Mouse (Mus musculus) urinary bladder, postnatal 36 days (tissue): ENCODE measurements around the gene Gm47841.

Experiments used
- DNase-seq, 2 experiments: peaks; one replicate each; pipeline ENCODE4 v3.0.0; 2022; ENCODE audit warnings: low spot score in 2 of 2, mixed read lengths in 1 of 2

The Gm47841 gene

GRCm38 (mm10) chr15:101042613-101043012, 4.6 kb downstream of the Gm47841 start:
- peak; percentile 52 to 73 for DNase-seq

- no peak for DNase-seq
Observed at GRCm38 (mm10) chr15:101041966-101042365, 5.2 kb downstream of the Gm47841 start.

GRCm38 (mm10) chr15:101039651-101040050, 7.5 kb downstream of the Gm47841 start:
- no peak for DNase-seq

GRCm38 (mm10) chr15:101028960-101029359, 18.2 kb downstream of the Gm47841 start:
- DNase-seq, result no peak

- no peak for DNase-seq
Observed at GRCm38 (mm10) chr15:101011352-101011751, 35.8 kb downstream of the Gm47841 start.

- DNase-seq, result no peak
Observed at GRCm38 (mm10) chr15:101008386-101009010, 38.7 kb downstream of the Gm47841 start.

GRCm38 (mm10) chr15:101007236-101007635, 40.0 kb downstream of the Gm47841 start:
- no peak for DNase-seq

- DNase-seq, result peak; percentile 51 to 66
Observed at GRCm38 (mm10) chr15:101006251-101007040, 40.8 kb downstream of the Gm47841 start.

- DNase-seq, result no peak
Observed at GRCm38 (mm10) chr15:101005717-101006116, 41.5 kb downstream of the Gm47841 start.

GRCm38 (mm10) chr15:101004538-101004937, 42.7 kb downstream of the Gm47841 start:
- DNase-seq, result no peak

- no peak for DNase-seq
Observed at GRCm38 (mm10) chr15:101002466-101002865, 44.7 kb downstream of the Gm47841 start.

GRCm38 (mm10) chr15:101001685-101002084, 45.5 kb downstream of the Gm47841 start:
- no peak for DNase-seq

GRCm38 (mm10) chr15:100997090-100997489, 50.1 kb downstream of the Gm47841 start:
- DNase-seq, result peak in 1 of 2 experiments; percentile 17
